Mouse (Mus musculus) cerebellum, postnatal 36 days (tissue): Measurements from ENCODE around the gene Ess2.

ENCODE experiments used
- DNase-seq, 2 experiments: peaks; one replicate each; pipeline ENCODE4 v3.0.0; 2021 to 2022; ENCODE audit warnings: mixed read lengths in 2 of 2

Ess2 gene

GRCm38 (mm10) chr16:17851331-17851730 is 59.8 kb downstream of the Ess2 start:
- no peak for DNase-seq
